Mouse (Mus musculus) MEL (cell line): ENCODE measurements at regions not wholly inside any gene's neighbourhood (a gene's known extent, or its start where the extent isn't known, plus 50 kb on each side); places are given as distances from the start of the nearest gene placed in this dataset.

Experiments used
- CTCF ChIP-seq, 3 experiments: IDR thresholded peaks in 2 of 3; conservative IDR thresholded peaks in 1 of 3; 2 replicates each; pipeline ENCODE4 v1.5.1; 2011 to 2012; ENCODE audit warnings: low read length in 3 of 3, low read depth in 2 of 3, mild to moderate bottlenecking in 2 of 3, improper control_type of control experiment in 1 of 3, inconsistent platforms in 1 of 3, mixed read lengths in 1 of 3, moderate library complexity in 1 of 3; ENCODE audit not compliant: control insufficient read depth in 1 of 3, insufficient read depth in 1 of 3, poor library complexity in 1 of 3, severe bottlenecking in 1 of 3
- ELF1 ChIP-seq: IDR thresholded peaks from 2 replicates; pipeline ENCODE4 v1.6.1; 2014; ENCODE audit warnings: low read depth, mild to moderate bottlenecking, inconsistent platforms, low read length, improper control_type of control experiment, moderate library complexity
- GABPA ChIP-seq: IDR thresholded peaks from 2 replicates; pipeline ENCODE4 v1.6.1; 2012; ENCODE audit warnings: low read depth, mild to moderate bottlenecking, inconsistent platforms, low read length, improper control_type of control experiment, moderate library complexity
- MAX ChIP-seq: IDR thresholded peaks from 2 replicates; pipeline ENCODE4 v1.6.1; 2011; ENCODE audit warnings: low read length, improper control_type of control experiment
- POLR2A ChIP-seq, 2 experiments: IDR thresholded peaks; 2 replicates each; pipeline ENCODE4 v1.6.1; 2011 to 2012; ENCODE audit warnings: low read length in 2 of 2, mild to moderate bottlenecking in 2 of 2, control low read depth in 1 of 2, improper control_type of control experiment in 1 of 2, low read depth in 1 of 2, moderate library complexity in 1 of 2; ENCODE audit not compliant: control insufficient read depth in 1 of 2, insufficient read depth in 1 of 2, poor library complexity in 1 of 2
- POLR2AphosphoS2 ChIP-seq: IDR thresholded peaks from 2 replicates; pipeline ENCODE4 v1.6.1; 2011; ENCODE audit warnings: low read length, improper control_type of control experiment
- ZNF384 ChIP-seq: IDR thresholded peaks from 2 replicates; pipeline ENCODE4 v1.6.1; 2012; ENCODE audit warnings: low read depth, mild to moderate bottlenecking, inconsistent platforms, low read length, improper control_type of control experiment

GRCm38 (mm10) chr5:24264151-24264550, 87.3 kb downstream of the Kcnh2 start:
- TF ChIP-seq ZNF384 (no peak), MAX (no peak), GABPA (no peak), ELF1 (no peak), POLR2AphosphoS2 (no peak), POLR2A (IDR thresholded peaks at IDR 0.05; ENCODE audit: control insufficient read depth in 1 of 2, insufficient read depth in 1 of 2, low read depth in 1 of 2, low read length in 2 of 2, poor library complexity in 1 of 2) (no peak), CTCF (IDR thresholded peaks at IDR 0.05 in 2 of 3, conservative IDR thresholded peaks at IDR 0.05 in 1 of 3; ENCODE audit: control insufficient read depth in 1 of 3, insufficient read depth in 1 of 3, low read depth in 2 of 3, low read length in 3 of 3, poor library complexity in 1 of 3, severe bottlenecking in 1 of 3) (no peak)
